Mouse (Mus musculus) heart, postnatal 14 days (tissue): Measurements from ENCODE around the gene Asxl1. TPM values are rescaled to one million over a fixed set of nuclear protein-coding genes. Genes with fewer than 3 reads are reported as not detected.
A peak's percentile ranks its signal among the peaks of the same experiment; 100 is the strongest.

ENCODE experiments used
- DNase-seq, 2 experiments: peaks; one replicate each; pipeline ENCODE4 v3.0.0; 2021 to 2022
- intact Hi-C: fragments of 180-260 bp; cut with DNase I; formaldehyde crosslinking; loops from one replicate; pipeline ENCODE4 v1.15.1; 2025
- total RNA-seq, 2 experiments: library from RNA; stranded (reverse); gene quantifications; 2 replicates each; pipeline ENCODE4 v1.2.3; 2021

Gene Asxl1
- total RNA-seq, 2 experiments from 2014 or later: 22.1 to 22.6 TPM

DNA sequence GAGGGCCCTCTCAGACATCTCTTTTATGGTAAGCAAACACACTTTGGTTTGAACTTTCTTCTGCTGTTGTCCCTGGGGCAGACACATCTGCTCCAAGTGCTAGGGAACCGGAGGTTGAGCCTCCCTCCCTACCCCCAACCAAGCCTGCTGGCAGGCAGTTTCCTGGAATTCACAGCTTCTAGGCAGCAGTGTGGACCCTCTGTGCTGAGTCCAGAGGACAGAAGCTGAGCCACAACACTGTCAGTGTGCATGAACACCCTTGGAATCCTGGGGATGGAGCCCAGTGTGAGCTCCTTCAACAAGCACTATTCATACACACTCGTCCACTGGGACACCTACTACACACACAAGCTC lies 91.7 kb downstream of the Asxl1 start:
- intact Hi-C loops: no loop called here
- peak in 1 of 2 experiments; percentile 15 for DNase-seq

DNA sequence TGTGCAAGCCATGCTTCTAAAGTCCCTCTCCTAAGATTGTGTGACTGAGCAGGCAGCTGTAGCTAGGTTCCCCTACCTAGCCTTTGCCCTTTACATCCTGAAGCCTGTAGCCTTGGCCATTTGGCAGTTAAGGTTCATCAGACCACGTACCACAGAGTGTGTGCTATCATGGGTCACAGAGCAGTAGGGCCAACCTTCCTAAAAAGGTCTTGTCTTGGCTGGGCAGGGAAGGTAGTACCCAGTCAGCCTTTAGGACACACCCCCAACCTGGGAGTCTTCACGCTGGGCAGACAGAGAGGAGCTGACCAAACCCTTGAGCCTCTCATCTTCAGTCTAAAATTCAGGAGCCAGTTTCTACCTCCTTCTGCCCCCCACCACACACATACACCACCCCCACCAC lies 95.1 kb downstream of the Asxl1 start:
- intact Hi-C loops: loop anchor here (5.0 kb wide), 1 partner anchor 93 kb away; the partner anchor contains the start of gene Asxl1
- DNase-seq: no peak

GRCm38 (mm10) chr2:153441228-153441627 lies 95.6 kb downstream of the Asxl1 start:
- intact Hi-C loops: loop anchor here (5.0 kb wide), 1 partner anchor 94 kb away; the partner anchor contains the start of gene Asxl1
- DNase-seq: no peak

DNA sequence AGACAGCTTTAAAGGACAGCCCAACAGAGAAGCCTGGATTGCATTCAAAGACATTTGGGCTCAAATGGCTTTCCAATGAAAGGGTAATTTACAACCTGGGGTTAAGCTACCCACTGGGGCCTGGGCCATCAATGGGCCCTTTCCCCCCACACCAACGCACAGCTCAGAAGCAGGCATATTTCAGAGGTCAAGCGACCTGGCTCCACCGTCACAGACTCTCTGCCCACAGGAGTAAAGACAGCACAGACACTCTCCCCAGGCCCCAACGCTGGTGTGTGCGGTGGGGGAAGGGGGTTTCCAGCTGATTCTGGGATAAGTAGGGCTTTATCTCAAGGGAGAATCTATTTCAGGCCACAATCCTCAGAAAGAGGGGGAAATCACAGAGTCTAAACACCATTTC lies 97.1 kb downstream of the Asxl1 start:
- intact Hi-C loops: loop anchor here (5.0 kb wide), 1 partner anchor 95 kb away; the partner anchor contains the start of gene Asxl1
- no peak for DNase-seq

GRCm38 (mm10) chr2:153443434-153444240 lies 98.0 kb downstream of the Asxl1 start:
- intact Hi-C loops: loop anchor here (5.0 kb wide), 1 partner anchor 96 kb away; the partner anchor contains the start of gene Asxl1
- DNase-seq: peak; percentile 54 to 55

DNA sequence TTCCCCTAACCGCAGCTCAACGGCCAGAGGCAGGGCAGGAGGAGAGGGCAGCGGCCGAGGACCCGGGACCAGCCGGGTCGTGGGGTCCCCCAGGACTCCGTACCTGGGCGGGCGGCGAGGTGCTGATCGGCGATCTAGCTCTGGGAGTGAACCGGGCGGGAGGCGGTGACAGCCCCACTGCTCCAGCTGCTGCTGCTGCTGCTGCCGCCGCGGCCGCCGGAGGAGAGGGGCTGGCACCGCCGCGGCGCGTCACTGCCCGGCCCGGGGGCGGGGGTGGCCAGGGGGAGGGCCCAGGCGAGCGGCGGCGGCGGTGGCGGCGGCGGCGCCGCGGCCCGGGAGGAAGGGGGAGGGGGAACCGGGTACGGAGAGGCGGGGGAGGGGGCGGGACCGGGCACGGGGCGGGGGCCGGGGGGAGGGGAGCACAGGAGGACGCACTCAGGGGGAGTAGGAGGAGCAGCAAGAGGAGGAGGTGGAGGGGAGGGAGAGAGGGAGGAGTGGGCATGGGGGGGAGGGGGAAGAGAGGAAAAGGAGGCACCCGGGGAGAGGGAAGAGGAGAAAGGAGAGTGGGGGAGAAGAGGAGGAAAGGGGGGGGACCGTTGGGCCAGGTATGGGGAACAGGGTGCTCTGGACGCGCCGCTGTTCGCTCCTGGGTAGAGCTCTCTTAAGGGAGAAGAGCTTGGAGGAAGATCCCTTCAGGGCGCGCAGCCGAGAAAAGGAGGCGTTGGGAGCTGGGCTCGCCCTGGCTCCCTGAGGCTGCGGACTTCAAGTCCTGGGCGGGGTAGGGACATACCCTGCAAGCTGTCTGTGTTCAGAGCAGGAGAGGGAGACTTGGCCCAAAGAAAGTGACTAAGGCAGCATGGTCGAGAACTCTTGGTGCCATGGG lies 98.9 kb downstream of the Asxl1 start:
- intact Hi-C loops: loop anchor here (5.0 kb wide), 1 partner anchor 97 kb away; the partner anchor contains the start of gene Asxl1
- DNase-seq: peak; percentile 77 to 84

- DNase-seq: peak; percentile 25 to 29
- intact Hi-C loops: no loop called here
Observed at GRCm38 (mm10) chr2:153445137-153446016, 99.7 kb downstream of the Asxl1 start.

- peak; percentile 25 to 66 for DNase-seq
- intact Hi-C loops: no loop called here
Observed at GRCm38 (mm10) chr2:153446017-153446408, 100.4 kb downstream of the Asxl1 start.

DNA sequence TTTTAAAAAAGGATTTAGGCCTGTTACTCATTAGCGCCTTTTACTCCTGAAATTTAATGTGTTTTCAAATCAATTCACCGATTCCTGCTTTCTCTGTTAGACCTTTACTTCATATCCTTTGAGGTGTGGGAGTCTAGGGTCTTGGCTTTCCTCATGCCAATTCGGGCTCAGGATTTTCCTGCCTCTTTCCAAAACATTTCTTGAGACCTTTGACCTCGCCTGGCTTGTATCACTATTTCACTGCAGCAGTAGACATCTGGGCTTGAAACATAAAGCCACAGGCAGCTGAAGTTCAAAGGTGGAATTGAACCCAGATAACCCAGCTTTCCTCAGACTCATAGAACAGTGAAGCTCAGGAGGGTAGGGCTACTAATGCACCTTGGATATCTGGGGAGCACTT lies 100.8 kb downstream of the Asxl1 start:
- intact Hi-C loops: no loop called here
- DNase-seq: no peak

DNA sequence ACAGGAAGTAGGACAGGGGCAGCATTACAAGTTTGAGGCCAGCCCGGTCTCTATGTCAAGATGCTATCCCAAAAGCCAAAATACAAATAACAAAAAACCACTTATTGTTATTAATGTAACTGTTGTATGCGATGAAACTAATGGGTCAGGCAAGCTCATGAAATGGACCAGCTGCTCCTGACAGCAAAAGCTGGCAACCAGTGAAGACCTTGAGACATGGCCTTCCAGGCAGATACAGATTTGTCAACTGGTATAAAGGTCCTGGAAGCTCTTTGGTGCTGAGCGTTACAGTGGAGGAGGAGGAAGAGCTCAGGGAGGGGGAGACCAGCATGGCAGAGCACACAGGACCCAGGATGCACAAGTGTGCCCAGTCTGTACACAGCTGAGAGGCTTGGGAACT lies 102.1 kb downstream of the Asxl1 start:
- intact Hi-C loops: no loop called here
- no peak for DNase-seq

GRCm38 (mm10) chr2:153448519-153448918 lies 102.9 kb downstream of the Asxl1 start:
- no peak for DNase-seq
- intact Hi-C loops: no loop called here

Other genes with a start within 250 kb of the Asxl1 start
- 1 to 10 TPM in 1 of 2 experiments, under 1 TPM in 1; 0.73 to 1.1 TPM for gene Hck, start 237.4 kb upstream of the Asxl1 start, total RNA-seq
- gene Tm9sf4, start 184.5 kb upstream of the Asxl1 start, total RNA-seq: 10 to 100 TPM; 51.4 to 57.0 TPM
- 1 to 10 TPM; 2.1 to 2.2 TPM for gene Tspyl3, start 120.4 kb upstream of the Asxl1 start, total RNA-seq
- gene Plagl2, start 104.4 kb upstream of the Asxl1 start, total RNA-seq: 1 to 10 TPM; 5.4 to 6.0 TPM
- 10 to 100 TPM; 15.8 to 16.7 TPM for gene Pofut1, start 104.3 kb upstream of the Asxl1 start, total RNA-seq
- gene Kif3b, start 54.4 kb upstream of the Asxl1 start, total RNA-seq: 10 to 100 TPM in 1 of 2 experiments, 1 to 10 TPM in 1; 9.7 to 10.1 TPM
- gene 4930404H24Rik, start 147.0 kb downstream of the Asxl1 start, total RNA-seq: not detected
- 1 to 10 TPM; 6.2 to 6.4 TPM for gene Nol4l, start 184.1 kb downstream of the Asxl1 start, total RNA-seq